Mouse (Mus musculus): ENCODE results near the gene Gm43552.
A peak's percentile ranks its signal among the peaks of the same experiment; 100 is the strongest.
"Not testable (repeated sequence)": the region's sequence is repeated elsewhere in the genome, so short reads cannot be mapped to it uniquely, and the experiment has no call there.

Gm43552 gene

GRCm38 (mm10) chr5:65491767-65492715 is 592 bp downstream of the Gm43552 start:
- DNase-seq = peak; percentile 65

DNA sequence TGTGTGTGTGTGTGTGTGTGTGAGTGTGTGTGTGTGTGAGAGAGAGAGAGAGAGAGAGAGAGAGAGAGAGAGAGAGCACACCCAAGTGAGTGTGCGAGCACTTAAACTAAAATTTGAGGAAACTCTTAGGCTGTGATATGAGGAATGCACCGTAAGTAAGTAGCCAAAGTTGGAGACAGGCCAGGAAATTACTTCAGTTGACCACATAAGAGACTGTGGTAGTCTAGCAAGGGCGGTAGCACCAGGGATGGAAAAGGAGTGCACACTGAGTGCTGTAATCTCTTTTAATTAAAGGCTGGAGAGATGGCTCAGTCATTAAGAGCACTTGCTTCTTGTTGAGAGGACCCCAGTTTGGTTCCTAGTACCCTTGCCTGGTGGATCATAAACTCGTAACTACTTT is 2.8 kb downstream of the Gm43552 start:
- DNase-seq = no peak

DNA sequence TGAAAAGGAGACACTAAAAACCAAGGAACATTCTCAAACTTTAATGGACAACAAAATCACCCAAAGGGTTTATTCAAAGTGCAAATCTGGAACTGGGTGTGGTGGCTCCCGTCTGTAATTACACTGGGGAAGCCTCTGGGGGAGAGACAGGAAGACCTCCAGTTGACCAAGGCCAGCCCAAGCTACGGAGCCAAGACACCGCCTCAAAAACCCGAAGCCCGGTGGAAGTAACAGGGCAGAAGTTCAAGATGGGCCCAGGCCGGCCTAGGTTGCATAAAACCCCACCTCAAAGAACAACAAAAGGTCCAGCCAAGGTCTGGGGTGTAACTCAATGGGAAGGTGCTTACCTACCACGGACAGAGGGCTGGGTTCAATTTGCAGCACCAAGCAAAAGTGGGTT is 3.9 kb downstream of the Gm43552 start:
- DNase-seq = no peak

- no peak for DNase-seq
Measured at GRCm38 (mm10) chr5:65487381-65487780, 5.3 kb downstream of the Gm43552 start.

DNA sequence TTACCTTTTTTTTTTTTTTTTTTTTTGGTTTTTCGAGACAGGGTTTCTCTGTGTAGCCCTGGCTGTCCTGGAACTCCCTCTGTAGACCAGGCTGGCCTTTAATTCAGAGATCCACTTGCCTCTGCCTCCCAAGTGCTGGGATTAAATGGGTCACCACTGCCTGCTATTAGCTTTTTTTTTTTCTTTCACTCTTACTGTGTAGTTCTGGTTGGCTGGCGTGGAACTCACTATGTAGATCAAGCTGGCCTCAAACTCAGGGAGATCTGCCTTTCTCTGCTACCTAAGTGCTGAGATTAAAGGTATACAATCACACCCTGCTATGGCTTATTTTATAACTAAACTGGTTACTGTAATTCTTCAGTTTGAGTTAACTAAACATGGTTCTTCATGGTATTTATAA is 6.1 kb downstream of the Gm43552 start:
- no peak for DNase-seq

GRCm38 (mm10) chr5:65482996-65483395 is 9.6 kb downstream of the Gm43552 start:
- no peak for DNase-seq

DNA sequence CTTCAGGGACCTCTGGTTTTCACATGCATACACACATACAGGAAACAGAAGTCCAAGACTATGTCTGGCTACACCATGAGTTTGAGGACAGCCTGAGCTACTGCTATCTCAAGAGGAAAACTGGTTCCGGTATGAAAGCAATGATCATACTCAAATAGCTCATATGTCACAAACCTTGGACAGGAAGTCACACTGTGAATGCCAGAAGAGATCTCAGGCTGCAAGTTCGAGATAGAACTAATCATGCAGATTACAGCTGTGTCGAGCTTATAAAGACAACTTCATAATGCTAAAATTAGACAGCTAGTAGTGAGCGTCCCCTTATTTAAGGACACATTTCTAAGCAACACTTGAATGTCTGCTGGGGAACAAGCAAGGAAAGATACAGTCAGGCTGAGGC is 12.1 kb downstream of the Gm43552 start:
- DNase-seq = no peak

DNA sequence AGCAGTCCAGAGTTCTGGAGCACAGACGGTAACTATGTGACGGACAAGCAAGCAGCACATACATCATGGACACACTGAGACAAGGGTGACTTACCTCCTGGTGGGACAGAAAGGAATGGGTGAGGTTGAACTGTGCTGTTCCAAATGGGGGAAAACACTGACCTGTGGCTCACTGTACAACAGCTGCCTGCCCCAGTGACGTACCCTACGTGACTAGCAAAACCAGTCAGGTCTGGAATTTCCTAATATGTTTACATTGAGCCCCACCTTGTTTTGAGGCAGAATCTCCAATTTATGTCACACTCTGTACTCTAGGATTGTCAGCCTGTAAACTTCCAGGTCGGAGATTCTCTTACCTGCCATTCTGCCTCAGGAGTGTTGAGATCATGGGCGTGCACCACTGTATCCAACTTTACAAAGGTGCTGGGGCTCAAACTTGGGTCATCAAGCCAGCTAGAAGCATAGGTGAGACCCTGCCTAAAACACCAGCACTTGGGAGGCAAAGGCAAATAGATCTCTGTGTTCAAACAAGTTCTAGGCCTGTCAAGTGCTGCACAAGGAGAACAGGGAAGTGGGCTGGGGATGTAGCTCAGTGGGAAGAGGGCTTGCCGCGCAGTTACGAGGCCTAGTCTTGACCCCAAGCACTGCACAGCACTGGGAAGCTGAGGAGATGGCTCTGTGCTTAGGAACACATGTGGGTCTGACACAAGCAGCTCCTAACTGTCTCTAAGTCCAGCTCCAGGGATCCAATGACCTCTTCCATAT is 12.8 kb downstream of the Gm43552 start:
- no peak for DNase-seq

GRCm38 (mm10) chr5:65478224-65478623 is 14.4 kb downstream of the Gm43552 start:
- DNase-seq = no peak

DNA sequence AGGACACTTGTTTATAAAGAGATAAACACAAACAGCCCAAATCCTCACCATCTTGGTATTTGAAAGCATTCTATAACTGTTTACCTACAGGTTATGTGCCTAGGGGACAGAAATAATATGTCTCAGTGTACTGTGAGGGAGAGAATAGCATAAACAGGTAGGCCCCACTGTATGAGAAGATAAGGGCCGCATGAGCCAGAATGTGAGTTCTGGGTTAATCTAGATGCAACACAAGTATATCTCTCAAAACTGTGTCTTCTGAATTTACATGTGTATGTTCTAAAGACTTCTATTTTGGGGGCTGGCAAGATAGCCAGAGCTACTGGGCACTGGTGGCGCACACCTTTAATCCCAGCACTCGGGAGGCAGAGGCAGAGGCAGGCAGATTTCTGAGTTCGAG is 15.9 kb downstream of the Gm43552 start:
- DNase-seq = not testable (repeated sequence)

DNA sequence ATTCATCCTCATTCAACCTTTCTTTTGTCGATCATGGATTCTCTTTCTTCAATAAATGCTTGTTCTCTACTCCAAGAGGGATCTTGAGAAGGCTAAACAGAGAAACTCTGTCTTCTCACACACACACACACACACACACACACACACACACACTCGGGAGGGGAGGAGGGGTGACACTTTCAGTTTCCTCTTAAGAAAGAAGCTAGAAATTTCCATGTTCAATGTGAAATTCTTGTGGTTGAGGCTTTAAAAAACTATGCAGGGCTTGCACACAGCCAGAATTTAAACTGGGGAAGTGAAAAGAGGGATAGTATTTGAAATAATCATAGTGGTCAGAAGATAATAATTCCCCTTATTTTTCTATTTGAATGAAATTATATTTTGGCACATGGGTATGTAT is 16.8 kb downstream of the Gm43552 start:
- DNase-seq = no peak

GRCm38 (mm10) chr5:65469766-65470165 is 22.9 kb downstream of the Gm43552 start:
- DNase-seq = no peak

GRCm38 (mm10) chr5:65466911-65467310 is 25.7 kb downstream of the Gm43552 start:
- no peak for DNase-seq

GRCm38 (mm10) chr5:65460361-65460760 is 32.3 kb downstream of the Gm43552 start:
- DNase-seq = no peak

- DNase-seq = no peak
Measured at GRCm38 (mm10) chr5:65459454-65459853, 33.2 kb downstream of the Gm43552 start.

DNA sequence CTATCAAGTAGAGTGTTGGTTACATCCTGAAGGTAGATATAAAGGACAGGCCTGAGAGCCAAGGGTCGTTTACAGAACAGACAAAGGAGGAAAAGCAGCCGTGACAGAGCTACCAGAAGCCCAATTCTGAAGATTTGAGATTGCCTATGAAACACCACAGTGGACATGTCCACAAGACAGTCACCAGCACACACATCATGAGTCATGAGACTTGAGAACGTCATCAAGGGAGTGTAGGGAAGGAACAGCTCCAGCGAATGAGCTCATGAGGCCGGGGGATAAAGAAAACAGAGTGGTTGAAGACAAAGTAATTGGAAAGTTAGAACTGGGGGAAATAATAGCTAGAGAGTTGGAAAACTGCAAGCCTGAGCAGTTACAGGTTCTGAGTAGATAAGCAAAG is 34.8 kb downstream of the Gm43552 start:
- DNase-seq = no peak

DNA sequence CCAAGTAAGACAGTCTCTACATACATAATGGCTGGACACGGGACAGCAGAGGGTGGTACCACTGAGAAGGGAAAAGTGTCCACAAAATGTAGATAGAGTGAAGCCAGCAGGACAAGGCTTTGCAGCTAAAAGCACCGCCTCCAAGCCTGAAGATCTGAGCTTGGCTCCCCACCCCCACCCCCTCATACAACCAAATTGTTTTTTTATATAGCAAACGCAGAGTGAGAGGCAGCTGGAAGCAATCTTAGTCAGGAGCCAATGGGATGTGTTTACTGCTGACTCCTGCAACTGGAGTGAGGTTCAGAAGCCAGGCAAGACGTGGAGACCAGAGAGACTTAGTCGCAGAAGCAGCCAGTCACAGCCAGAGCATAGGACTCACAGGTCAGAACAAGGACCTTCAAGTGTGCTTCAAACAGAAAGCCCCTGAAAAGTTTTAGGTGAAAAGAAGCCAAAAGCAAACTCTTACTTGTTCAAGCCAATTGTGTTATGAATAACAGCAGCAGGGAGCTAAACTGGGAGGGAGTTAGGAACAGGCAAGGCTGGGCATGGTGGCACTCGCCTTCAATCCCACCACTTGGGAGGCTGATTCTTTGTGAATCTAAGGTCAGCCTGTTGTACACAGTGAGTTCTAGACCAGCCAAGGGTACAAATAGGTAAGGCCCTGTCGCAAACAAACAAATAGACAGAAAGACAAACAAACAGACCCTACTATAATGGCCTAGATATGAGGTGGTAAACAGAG is 35.4 kb downstream of the Gm43552 start:
- DNase-seq = no peak

GRCm38 (mm10) chr5:65454771-65455170 is 37.9 kb downstream of the Gm43552 start:
- no peak for DNase-seq

DNA sequence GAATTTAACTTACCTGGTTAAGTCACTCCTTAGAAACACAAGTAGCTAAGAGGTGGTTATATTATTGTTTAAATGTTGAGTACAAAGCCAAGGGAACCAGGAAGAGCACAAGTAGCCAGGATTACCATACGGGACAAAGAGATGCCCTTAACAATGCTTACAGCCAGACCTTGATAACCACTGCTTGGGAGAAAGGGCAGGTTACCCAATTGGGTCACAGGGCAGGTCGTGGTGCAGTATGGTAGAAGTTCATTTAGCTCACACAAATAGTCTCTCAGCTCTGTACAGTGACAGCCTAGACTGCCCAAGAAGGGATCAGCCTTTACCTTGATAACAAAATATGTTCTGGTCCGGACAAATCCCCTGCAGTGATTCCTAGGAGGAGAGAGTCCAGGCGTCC is 43.7 kb downstream of the Gm43552 start:
- DNase-seq = no peak

DNA sequence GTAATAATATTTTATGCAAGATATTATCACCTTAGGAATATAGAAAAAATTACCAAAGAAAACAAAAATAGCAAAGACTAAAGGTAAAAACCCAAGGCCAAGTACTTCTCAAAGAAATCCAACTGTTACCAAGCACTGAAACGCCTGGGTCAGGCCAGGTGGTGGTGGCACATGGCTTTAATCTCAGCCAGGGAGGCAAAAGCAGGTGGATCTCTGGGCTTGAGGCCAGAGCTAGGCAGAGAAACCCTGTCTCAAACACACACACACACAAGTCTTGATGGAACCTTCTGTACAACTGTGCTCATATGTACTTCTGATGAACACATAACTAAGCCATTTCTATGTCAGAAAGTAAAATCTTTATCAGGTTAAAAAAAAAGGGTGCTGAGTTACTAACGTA is 44.8 kb downstream of the Gm43552 start:
- no peak for DNase-seq

DNA sequence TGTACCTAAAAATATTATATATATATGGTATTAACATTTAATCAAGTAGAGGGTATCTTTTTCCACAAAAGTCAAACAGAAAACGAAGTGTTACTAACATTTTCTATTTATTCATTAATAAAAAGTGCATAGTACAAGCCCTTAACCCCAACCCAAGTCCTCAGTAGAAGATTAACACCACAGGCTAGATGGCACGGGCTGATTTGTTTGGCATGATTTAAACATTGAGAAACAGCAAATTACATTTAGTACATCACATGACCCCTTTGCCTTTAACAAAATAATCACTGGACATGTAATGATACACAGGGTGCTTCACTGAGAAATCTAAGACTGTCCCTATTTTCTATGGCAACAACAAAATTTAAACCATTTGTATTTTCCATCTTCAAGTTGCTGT is 45.9 kb downstream of the Gm43552 start:
- no peak for DNase-seq

- DNase-seq = no peak
Measured at GRCm38 (mm10) chr5:65444981-65445380, 47.7 kb downstream of the Gm43552 start.

DNA sequence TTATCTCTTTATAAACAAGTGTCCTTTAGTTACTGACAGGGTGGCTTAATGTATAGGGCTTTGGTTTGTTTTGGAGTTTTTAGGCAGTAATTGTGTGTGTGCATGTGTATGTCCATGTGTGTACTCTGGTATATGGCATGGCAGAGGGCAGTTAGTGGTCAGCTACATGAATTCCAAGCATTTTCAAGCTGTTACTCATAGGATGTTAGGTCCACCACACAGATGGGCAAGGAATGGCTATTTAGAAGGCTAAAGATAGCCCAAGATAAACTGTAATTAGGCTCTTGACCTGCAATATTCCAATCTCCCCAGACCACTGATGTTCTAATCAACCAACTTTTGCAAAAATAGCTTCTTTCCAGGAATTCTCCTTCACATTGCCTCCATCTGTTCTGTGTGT is 54.6 kb downstream of the Gm43552 start:
- no peak for DNase-seq

All from right cerebral cortex, postnatal 25 days (tissue).